Mouse (Mus musculus) CD4-positive, CD25-positive, alpha-beta regulatory T cell, adult 4 months (primary cell): ENCODE results near the gene Olfm2. TPM values are rescaled to one million over a fixed set of nuclear protein-coding genes. Genes with fewer than 3 reads are reported as not detected.
A peak's percentile ranks its signal among the peaks of the same experiment; 100 is the strongest.
"Not testable (repeated sequence)": the region's sequence is repeated elsewhere in the genome, so short reads cannot be mapped to it uniquely, and the experiment has no call there.

Source experiments
- ATAC-seq: one replicate; pipeline ENCODE4 v1.8.0; 2017
- polyA plus RNA-seq, 2 experiments: library from polyadenylated mRNA; unstranded; fragments of 100-300 nt; shearing (Covaris generic); gene quantifications; one replicate each; pipeline ENCODE4 v1.2.1; 2017

The Olfm2 gene
- polyA plus RNA-seq, 2 experiments from 2014 or later, result 0.44 TPM; not detected in 1

DNA sequence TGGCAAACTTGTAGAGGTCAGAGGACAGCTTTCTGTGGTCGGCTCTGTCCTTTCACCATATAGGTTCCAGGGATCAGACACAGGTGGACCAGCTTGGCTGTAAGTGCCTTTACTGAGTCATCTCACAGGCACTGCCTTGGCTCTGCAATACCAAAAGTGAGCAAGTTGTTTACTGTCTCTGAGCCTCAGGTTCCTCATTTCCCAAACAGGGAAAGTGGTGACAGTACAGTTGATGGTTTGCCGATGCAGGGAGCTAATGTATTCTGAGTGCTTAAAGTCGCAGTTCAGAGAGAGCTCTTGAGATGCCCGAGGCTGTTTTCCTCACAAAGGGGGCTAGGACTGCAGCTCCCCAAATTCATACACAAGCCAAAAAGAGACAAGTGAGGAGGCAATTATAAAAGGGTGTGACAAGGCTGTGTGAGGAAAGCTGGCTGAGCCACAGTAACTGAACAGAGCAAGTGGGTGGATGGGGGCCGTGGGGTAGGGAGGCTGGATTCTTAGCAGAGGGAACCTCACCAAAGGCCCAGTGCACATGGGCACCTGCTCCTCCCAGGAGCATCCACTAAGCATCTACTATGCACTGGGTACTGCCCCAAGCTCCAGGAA, 49.9 kb downstream of the Olfm2 start:
- ATAC-seq, result no peak

DNA sequence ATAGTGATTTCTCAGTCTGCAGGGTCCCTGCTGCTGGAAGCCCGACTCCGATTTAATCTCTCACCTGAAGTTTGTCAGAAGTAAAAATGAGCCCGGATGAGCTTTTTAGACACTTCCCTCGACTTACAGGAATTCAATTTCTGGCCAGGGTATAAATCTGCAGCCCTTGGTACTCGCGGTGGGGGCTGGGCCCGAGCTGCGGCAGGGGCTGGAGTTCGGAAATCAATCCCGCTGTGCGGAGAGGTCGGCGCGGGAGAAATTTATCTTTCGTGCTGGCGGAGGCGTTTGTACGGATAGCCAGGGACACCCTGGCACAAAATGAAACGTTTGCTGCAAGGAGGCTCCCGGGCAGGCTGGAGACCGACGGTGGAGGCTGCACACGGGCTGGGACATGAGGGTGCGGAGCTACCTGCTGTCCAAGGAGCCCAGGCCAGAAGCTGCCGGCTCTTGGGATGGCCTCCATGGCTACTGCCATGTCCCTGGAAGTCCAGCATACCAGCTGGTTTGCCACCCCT, 51.4 kb downstream of the Olfm2 start:
- no peak for ATAC-seq

DNA sequence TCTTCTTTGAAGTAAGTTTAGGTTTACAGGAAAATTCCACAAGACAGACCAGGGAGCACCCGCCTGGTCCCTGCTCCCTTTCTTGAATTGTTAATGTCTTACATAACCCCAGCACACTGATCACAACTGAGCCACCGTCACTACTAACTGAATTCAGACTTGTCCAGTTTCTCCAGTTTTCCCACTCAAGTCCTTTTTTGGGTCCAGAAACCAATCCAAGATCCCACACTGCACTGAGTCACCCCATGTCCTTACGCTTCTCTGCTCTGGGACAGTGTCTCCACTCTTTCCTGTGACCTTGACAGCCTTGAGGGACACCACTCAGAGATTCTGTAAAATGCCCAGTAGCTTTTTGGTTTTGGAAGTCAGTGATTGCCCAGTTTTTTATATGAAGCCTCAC, 53.3 kb downstream of the Olfm2 start:
- no peak for ATAC-seq

DNA sequence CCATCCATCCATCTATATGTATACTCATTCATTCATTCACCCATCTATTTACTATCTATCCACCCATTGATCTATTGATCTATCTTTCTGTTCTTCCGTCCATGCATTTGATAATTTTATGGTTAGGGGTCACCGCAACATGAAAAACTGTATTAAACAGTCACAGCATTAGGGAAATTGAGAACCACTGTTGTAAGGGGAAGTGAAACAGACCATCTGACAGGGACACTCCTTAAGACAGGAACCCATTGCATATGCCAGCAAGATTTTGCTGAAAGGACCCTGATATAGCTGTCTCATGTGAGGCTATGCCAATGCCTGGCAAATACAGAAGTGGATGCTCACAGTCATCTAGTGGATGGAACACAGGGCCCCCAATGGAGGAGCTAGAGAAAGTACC, 55.7 kb downstream of the Olfm2 start:
- ATAC-seq, result not testable (repeated sequence)

DNA sequence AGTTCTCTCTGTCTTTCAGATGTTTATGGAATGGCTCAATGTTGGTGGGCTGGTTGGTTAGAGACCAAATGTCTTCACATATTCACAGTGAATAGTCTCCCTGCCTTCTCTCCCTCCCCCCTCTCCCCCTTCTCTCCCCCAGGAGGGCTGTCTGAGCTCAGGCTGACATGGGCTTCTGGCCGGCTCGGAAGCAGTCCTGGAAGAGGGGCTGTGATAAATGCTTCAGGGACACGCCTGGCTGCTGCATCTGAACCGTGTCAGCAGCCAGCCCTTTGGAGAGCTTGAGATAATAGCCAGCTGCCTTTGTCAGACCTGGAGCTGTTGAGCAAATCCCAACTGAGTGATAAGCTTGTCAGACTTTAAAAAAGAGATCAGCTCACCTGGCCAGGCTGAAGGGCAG, 56.2 kb downstream of the Olfm2 start:
- no peak for ATAC-seq

DNA sequence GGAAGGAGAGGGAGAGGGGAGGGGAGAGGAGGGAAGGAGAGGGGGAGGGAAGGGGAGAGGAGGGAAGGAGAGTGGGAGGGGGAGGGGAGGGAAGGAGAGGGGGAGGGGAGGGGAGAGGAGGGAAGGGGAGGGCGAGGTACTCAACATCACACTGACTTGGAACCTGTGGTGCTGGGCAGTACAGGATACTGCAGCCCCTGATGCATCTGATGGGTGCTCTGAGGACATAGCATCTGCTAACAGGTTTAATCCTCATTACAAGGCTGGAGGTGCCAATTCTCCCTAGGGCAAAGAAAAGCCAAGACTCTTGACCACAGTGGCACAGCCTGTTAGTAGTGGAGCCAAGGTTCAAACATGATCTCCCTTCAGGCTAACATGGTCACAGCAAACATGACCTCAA, 56.7 kb downstream of the Olfm2 start:
- ATAC-seq, result no peak

DNA sequence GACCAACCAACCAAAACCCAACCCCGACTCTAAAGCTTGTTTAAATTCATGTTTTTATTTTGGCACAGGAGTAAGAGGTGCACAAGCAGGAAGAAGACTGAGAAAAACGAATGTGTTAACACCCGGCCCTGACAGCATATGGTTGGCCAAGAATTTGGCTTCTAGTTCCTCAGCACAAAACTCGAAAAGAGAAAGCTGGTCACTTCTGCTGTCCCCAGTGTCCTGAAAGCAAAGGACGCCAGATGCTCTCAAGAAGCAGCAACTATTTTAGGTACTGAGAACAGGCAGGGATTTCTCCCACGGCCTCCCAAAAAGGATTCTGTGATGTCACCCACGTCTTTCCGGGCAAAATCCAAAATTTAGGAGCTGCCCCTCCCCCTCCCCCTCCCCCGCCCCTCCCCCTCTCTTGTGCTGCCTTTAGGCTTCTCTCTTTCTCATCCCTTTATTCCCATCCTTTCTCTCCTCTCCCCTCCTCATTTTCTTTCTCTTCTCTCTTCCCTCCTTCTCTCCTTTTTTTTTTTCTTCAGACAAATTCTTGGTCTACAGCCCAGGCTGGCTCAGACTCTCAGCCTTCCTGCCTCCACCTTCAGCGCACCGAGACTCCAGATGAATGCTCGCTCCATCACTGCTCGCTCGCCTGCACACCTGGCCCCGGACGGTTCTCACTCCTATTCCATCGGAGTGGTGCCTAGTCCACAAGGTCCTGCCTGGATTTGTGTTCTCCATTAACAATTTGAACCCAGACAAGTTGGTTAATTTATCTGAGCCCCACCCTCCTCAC, 60.9 kb downstream of the Olfm2 start:
- no peak for ATAC-seq

DNA sequence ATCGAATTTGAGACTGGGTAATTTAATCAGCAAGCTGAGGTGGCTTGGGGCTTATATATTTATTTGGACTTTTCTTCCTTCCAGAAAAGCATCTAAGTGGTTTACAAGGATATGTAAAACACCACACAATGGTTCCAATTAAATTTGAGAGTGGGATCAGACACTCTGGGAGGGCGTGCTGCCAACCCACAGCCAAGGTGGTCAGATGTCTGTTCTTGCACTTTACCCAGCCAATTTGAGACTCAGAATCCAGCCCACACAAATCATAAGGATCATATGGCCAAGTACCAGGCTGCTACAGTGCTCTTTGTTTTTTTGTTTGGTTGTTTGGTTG, 63.8 kb downstream of the Olfm2 start:
- ATAC-seq, result no peak

DNA sequence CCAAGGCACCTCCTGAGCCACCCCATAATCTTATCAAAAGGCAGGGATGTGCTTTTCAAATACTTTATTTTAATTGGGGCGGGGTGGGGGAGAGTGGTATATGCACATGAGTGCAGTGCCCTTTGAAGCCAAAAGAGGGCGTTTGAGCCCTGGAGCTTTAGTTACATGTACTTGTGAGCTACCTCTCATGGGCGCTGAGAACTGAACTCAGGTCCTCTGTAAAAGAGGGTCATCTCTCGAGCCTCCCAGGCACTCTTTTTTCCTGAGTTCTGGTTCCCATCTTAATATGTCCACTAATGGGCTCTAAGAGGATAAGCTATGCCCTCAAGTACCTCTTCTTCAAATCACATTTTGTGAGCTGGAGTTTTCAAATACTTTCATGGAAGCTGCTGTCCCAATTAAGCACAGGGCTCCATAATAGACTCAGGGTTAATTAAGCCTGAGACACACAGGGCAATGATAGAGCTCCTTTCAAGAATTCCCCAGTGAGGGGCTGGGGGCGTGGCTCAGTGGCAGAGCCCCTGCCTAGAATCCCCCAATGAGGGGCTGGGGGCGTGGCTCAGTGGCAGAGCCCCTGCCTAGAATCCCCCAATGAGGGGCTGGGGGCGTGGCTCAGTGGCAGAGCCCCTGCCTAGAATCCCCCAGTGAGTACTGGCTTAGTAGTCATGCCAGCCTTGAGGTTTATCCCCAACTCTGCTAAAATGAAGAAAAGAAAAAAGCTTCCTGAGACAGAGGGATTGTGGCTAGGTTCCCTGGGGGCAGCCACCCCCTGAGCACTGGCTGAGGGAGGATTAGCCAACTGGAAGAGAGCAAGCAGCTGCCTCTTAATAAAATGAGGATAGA, 64.4 kb downstream of the Olfm2 start:
- ATAC-seq, result no peak

DNA sequence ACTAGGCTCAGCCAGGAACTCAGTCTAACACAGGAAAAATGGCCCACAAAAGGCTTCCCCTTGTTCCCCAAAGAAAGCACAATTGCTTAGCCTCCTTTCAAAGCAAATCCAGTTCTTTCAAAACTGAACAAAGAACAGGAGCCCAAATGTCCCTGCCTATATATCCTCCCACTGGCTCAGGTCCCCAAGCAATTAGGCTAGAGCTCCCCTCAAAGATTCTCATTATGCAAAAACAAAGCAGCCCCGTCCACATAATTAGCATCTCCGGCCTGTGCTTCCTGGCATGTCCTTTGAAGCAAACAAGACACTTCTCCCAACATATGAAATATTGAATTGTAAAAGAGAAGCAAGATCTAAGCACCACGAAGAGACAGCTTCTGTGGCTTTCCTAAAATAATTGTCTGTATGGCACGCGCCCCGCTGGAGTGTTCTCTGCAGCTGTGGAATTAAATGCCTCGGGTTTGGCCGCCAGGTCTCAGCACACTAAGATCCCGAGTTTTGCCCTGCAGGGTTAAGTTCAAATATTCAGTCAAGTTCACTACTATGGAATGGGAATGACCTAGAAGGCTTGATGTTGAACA, 65.7 kb downstream of the Olfm2 start:
- no peak for ATAC-seq

DNA sequence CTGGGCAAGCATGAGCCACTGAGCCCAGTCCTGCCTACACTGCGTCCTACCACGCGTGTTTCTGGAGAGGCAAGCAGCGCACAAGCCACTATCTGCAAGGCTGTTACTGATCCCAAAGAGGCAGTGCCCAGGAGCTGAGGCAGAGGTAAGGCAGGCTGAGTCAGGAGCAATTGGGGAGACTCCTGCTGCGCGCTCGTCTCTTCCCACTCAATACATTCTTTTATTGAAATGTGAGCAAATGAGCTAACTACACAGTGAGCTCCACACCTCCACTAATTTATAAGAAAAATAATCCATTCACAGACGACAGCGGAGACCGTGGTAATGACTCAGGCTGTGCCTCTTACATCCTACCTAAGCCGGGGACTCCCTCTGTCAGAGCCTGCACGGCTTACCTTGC, 68.3 kb downstream of the Olfm2 start:
- ATAC-seq, result no peak

DNA sequence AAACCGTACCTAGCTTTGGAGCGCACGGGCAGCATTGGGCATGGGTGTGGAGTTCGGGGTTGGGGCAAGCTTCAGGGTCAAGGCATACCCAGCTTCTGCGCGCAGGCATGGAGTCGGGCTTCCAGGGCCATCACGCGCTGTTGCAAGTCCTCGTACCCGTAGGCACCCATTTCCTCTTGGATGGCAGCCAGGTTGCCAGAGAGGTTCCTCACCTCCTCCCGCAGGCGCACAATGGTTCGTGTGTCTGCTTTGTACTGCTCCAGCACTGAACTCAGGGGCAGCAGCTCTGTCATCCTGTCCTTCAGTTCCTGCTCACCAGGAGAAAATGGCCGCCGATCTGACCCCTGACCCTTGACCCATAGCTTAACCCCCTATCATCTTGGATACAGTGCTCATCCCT, 74.1 kb downstream of the Olfm2 start:
- no peak for ATAC-seq

DNA sequence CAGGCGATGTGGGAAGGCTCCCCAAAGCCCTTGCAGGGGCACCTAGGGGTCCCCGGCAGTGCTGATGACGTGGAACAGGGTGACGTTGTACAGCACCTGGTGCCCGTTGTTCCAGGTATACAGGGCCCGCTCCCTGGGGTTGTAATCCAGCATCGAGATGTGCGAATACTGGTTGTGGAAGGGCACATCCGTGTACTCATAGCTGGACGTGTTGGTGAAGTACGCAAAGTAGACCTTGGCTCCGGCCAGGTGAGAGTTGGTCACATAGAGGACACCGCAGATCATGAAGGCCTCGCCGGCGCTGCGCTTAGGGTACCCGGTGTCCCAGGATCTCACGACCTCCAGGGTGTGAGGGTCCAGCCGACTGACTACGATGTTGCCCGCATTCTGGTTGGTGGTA, 78.1 kb downstream of the Olfm2 start:
- ATAC-seq, result no peak

DNA sequence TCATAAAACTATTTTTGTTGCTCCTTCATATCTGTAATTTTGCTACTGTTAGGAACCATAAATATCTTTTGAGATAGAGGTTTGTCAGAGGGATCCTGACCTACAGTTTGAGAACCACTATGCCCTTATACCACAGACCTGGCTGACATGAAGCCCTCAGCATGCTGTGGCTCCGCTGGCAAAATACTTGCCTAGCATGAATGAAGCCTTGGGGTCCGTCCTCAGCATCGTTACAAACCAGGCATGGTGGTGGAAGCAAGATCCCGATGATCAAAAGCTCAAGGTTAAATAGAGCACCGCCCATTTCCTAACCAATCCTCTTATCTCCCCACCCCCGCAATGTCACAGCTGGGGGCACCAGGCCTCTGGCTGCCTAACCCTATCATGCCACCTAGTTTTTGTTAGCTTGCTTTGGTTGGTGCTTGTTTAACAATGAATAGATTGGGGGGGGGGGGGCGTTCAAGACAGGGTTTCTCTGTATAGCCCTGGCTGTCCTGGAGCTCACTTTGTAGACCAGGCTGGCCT, 79.6 kb downstream of the Olfm2 start:
- no peak for ATAC-seq

DNA sequence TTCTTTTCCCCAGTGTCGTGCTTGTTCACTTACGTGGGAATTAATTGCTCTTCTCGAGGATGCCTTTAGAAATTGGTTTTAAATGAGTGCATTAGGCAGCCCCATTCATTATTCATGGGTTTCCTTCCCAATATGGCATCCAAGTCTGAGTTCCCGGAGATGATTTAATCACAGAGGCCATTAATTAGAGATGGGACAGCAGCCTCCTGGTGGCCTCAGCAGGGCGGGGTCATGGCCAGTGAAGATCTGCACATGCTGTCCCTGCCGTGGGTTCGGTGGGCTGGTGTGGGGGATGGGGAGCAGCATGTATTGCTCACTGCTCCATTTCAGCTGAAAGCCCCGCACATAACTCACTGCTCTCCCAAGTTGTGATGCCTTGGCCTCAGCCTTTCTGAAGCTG, 80.2 kb downstream of the Olfm2 start:
- no peak for ATAC-seq

DNA sequence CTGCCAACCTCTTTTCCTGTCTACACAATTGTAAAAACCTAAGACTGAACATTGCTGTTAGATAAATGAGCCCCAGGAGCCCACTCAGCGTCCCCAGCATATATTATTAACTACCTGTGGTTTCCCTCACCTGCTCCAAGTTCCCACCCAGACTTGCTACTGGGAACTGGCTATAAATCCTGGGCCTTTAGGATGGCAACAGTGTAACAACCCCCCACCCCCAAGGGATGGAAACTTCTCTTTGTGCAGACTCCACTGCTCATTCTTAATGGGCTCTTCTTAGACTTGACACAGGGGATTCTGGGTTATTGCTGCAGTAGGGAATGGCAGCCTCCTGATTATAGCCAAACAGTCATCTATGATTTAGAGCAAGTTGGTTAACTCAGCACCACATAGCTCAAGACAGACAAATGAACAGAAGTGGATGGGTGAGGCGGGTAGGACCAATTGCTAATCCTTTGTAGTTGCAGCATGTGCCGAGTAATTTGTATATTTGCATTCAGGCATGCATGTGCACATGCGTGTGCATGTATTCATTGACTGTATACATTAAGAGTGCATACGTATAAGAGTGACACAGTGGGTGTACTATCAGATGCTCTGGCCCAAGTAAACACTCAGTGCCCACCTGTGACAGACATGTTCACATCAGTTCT, 81.0 kb downstream of the Olfm2 start:
- no peak for ATAC-seq

DNA sequence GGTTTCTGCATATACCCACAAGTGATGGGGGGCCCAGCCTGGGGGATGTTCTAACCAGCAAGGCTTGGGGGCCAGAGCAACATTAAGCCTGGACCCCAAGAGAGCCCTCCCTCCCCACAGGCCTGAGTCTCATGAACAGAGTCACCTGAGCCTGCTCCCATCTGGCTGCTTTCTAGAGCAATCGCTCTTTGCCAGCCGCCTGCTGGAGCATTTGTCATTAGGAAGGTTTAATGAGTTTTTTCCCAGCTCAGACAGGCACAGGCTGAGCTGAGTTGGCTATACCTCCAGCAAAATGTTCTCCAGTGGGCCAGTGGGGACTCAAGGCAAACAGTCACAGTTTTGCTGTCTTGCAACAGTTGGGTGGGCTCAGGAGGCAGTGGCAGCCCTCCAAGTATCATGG, 81.8 kb downstream of the Olfm2 start:
- no peak for ATAC-seq

DNA sequence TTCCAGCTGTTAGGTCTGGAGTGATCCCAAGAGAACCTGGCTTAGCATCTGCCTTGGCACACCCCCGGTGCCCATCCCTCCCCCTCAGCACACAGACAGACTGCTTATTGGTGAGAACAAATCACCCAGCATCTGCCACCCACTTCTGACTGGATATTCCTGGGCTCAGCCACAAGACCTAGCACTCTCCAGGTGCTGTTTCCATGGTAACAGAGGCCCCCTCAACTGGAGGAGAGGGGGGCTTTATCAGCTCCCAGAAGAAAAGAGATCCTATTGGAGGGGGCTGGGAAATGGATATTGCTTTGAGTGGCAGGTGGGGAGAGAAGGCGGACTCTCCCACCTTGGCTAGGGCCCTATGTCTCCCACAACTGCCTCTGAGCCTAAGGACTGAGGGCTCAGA, 82.2 kb downstream of the Olfm2 start:
- ATAC-seq, result no peak

DNA sequence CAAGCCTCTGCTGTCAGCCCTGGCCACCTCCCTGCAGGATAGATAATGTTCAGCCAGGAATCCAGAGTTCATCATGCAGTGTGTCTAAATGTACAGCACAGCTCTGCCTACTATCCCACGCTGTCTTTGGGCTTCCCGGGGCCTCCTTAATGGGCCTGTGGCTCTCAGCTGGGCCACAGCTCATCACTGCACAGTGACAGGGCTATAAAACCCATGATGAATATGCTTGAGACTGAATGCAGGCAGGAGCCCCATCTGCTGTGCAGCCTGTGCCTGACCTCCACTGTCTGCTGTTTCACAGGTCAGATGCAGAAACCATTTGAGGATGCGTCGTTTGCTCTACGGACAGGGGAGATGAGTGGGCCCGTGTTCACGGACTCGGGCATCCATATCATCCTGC, 83.3 kb downstream of the Olfm2 start:
- no peak for ATAC-seq

DNA sequence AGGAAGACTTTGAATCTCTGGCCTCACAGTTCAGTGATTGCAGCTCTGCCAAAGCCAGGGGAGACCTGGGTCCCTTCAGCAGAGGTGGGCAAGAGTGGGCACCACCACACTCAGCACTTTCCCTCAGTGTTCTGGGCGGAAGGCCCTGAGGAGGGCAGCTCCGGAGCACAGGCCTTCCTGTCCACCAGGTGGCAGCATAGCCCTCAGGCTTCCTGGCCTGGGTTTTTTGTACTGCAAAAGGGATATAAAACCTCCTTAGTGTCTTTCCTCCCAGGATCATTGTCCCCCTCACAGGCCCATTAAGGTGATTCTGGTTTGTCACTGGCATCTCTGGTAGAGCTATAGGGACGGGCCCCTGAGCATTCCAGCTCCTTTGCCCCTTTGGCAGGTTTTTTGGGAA, 83.8 kb downstream of the Olfm2 start:
- peak; percentile 62 for ATAC-seq

DNA sequence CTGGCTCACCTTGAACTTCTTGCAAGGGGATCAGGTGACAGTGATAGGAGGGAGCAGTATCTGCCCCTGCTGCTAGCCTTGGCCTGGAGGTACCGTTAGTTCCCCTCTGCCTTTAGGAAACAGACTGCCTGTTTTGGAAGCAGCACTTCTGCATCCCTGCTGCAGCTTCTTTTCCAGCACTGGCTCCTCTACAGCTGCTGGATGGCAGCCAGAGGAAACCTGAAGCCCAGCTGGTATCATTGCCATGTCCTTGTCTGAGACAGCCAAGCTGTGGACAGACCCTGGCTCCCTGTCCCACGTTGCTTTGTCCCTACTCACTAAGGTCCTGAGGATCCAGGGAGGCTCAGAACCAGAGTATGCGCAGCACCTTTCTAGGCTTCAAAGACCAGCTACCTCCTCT, 88.6 kb downstream of the Olfm2 start:
- no peak for ATAC-seq

DNA sequence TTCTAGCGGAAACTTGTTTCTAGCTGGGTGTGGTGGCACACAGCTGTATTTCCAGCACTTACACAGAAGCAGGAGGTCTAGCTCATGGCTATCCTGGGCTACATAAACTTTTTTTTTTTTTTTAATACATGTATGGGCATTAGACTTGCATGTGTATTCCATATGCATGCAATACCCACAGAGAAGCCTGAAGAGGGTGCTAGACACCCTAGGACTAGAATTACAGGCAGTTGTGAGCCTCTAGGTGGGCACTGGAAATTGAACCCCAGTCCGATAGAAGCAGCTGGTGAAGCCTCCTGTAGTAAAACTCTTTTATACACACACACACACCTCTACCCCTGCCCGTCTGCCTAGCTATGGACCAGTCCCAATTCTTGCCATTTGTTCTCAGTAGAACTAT, 92.3 kb downstream of the Olfm2 start:
- no peak for ATAC-seq

DNA sequence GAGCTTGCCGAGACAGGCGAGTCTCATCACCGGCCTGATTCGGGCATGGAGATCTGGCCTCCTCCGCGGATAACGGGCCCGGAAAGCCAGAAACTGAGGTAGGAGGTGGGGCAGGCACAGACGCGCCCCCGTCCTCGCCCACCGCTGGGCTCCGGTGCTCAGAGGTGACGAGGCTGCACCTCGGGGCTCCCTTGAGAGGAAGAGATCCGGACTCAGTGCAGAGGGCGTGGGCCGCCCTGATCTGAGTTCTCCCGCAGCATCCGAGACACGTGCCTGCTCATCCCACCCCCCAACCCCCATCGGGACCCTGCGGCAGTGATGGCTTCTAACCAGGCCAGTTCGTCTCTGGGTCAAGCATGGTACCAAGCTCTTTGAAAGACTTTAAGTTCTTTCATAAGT, 93.9 kb downstream of the Olfm2 start:
- no peak for ATAC-seq
